Mouse (Mus musculus) gastrocnemius, postnatal 36 days (tissue): ENCODE measurements around the gene Ccdc61. TPM values are rescaled to one million over a fixed set of nuclear protein-coding genes. Genes with fewer than 3 reads are reported as not detected.

Experiments
- DNase-seq, 2 experiments: peaks; one replicate each; pipeline ENCODE4 v3.0.0; 2022
- intact Hi-C: fragments of 180-260 bp; cut with DNase I; formaldehyde crosslinking; loops from one replicate; pipeline ENCODE4 v1.15.1; 2025
- total RNA-seq, 2 experiments: library from RNA; stranded (reverse); gene quantifications; 2 replicates each; pipeline ENCODE4 v1.2.3; 2021

The Ccdc61 gene
- total RNA-seq, 2 experiments from 2014 or later, result 5.2 to 6.1 TPM

GRCm38 (mm10) chr7:18917931-18918330 is 7.7 kb upstream of the Ccdc61 start:
- no peak for DNase-seq

GRCm38 (mm10) chr7:18916254-18916653 is 6.0 kb upstream of the Ccdc61 start:
- intact Hi-C loops, result no loop called here

More at GRCm38 (mm10) chr7:18917931-18918330, 7.7 kb upstream of the Ccdc61 start:
- intact Hi-C loops, result no loop called here

DNA sequence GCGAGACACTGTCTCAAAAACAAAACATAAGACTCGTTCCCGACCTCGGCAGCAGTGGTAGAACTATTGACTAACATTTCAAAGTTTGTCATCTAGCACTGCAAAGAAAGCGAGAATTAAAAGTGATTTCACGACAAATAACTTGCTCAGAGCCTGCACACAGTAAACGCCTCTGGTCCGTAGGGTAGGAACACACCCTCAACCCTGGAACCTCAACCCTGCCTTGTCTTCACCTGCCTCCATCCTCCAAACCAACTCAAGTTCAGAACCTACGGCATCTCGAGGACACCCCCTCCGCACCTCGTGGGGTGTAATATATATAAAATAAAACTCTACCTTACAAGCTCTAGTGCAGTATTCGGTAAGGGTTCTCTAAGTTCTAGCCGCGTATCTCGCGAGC is 418 bp downstream of the Ccdc61 start:
- DNase-seq, result no peak
- intact Hi-C loops, result loop anchor here (5.0 kb wide), 1 partner anchor 83 kb away; the partner anchor contains the start of gene Mypop

More at GRCm38 (mm10) chr7:18916254-18916653, 6.0 kb upstream of the Ccdc61 start:
- no peak for DNase-seq

- intact Hi-C loops, result loop anchor here (5.0 kb wide), 1 partner anchor 87 kb away; the partner anchor contains the start of gene Mypop
- no peak for DNase-seq
Observed at GRCm38 (mm10) chr7:18904971-18905370, 5.2 kb downstream of the Ccdc61 start.

DNA sequence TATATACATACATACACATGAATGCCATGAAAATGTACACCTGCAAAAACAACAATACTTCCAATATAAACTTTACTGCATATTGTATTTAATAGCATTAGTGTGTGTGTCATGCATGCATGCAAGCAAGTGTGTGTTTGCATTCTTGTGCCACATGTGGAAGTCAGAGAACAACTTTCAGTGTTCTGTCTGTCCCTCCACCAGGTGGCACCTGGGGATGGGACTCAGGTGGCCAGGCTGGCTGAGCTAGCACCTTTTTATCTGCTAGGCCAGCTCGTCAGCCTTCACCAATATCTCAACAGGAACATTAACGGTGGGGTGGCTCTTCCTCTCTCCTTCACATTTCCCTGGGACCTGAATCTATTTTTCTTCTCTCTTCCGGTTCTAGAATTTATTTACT is 7.7 kb downstream of the Ccdc61 start:
- intact Hi-C loops, result no loop called here
- no peak for DNase-seq

GRCm38 (mm10) chr7:18900513-18900912 is 9.7 kb downstream of the Ccdc61 start:
- intact Hi-C loops, result no loop called here

GRCm38 (mm10) chr7:18896536-18896935 is 13.7 kb downstream of the Ccdc61 start:
- peak in 1 of 2 experiments; percentile 27 for DNase-seq
- intact Hi-C loops, result loop anchor here (5.0 kb wide), 1 partner anchor 66 kb away; no protein-coding TSS in a partner anchor

More at GRCm38 (mm10) chr7:18900513-18900912, 9.7 kb downstream of the Ccdc61 start:
- no peak for DNase-seq

GRCm38 (mm10) chr7:18893651-18894430 is 16.4 kb downstream of the Ccdc61 start:
- intact Hi-C loops, result loop anchor here (5.0 kb wide), 1 partner anchor 113 kb away; no protein-coding TSS in a partner anchor

DNA sequence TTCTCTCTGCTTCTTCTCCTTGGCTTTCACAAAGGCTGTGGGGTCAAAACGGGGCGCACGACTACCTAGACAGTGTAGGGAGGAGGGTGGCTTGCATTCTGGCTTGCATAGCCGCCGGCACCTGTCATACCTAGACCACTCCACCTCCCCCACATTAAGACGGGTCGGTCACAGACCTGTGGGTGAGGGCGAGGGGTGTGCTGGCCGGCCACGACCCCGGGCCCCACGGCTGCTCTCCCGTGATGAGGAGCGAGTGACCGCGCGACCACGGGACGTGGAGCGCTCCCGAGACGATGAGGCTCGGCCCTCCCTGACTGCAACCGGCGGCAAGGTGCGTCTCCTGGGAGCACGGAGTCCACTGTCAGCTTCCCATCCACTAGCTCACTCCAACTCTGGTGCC is 17.2 kb downstream of the Ccdc61 start:
- no peak for DNase-seq
- intact Hi-C loops, result loop anchor here (5.0 kb wide), 1 partner anchor 114 kb away; no protein-coding TSS in a partner anchor

More at GRCm38 (mm10) chr7:18893651-18894430, 16.4 kb downstream of the Ccdc61 start:
- DNase-seq, result peak; percentile 28 to 55

DNA sequence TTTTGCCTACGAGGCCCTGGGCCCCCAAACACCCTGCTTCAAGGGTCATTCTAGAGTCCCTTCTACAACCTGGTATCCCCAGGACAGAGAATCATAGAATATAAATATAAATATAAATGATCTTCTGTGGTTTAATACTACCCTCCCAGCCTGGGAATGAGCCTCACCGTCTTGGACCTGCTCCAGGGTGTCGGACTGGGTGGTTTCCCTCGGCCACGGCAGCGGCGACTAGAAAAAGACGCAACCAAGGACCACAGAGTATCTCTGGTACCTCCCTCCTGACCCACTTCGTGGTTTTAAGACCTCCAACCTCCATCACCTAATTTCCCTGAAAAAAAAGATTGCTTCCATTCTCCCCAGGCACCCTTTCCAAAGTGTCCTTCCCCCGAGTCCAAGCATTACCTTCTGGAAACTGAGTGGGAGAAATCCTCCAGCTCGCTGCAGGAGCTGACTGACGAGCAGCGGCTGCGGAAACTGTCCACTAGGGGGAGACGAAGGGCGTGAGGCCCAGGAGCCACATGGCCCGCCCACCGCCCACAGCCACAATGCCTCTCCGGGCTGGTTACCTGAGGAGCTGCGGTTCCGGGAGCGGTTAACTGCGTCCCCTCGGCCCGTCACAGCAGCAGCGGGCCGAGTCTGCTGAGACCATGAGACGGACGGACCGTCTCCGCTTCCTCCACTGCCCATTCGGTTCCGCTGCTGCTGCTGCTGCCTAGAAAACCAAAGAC is 18.2 kb downstream of the Ccdc61 start:
- DNase-seq, result peak; percentile 70 to 73
- intact Hi-C loops, result loop anchor here (5.0 kb wide), 1 partner anchor 115 kb away; no protein-coding TSS in a partner anchor

DNA sequence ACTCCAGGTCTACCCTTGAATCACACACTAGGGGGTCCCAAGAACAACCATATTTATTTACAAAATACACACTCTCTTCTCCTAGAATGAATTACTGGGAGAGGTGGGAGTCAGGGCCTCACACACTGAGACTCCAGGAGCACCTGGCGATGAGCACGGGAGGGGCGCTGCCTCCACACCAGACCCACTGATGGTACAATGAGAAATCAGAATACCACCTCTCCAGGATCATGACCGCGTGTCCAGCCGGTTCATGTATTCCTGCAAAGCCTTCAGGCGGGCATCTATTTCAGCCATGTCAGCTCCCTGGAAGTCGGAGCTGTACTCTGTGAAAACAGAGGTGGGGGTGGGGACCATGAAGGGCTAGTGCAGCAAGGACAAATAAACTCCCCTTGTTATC is 19.4 kb downstream of the Ccdc61 start:
- DNase-seq, result no peak
- intact Hi-C loops, result loop anchor here (5.0 kb wide), 1 partner anchor 116 kb away; no protein-coding TSS in a partner anchor

- DNase-seq, result no peak
- intact Hi-C loops, result no loop called here
Observed at GRCm38 (mm10) chr7:18886963-18887362, 23.3 kb downstream of the Ccdc61 start.

- intact Hi-C loops, result no loop called here
Observed at GRCm38 (mm10) chr7:18884745-18885422, 25.3 kb downstream of the Ccdc61 start.

GRCm38 (mm10) chr7:18883991-18884744 is 26.0 kb downstream of the Ccdc61 start:
- intact Hi-C loops, result no loop called here
- no peak for DNase-seq

More at GRCm38 (mm10) chr7:18884745-18885422, 25.3 kb downstream of the Ccdc61 start:
- DNase-seq, result no peak

- no peak for DNase-seq
- intact Hi-C loops, result no loop called here
Observed at GRCm38 (mm10) chr7:18878691-18879090, 31.5 kb downstream of the Ccdc61 start.

DNA sequence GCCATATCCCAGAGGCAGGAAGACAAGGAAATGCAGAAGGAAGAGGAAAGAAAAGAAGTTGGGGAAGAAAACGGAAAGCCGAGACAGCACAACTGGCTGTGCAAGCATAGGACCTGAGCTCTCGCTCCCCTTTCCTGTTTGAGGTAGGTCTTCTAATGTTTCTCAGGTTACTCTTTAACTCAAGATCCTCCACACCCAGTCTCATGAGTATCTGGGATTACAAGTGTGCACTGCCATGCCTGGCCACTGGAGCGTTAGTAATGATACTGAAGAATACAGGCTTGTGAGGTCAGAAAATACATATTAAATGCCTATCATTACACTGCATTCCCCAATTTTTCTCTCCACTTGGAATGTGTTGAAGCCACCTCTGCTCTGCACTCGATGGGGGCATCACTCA is 34.8 kb downstream of the Ccdc61 start:
- no peak for DNase-seq
- intact Hi-C loops, result no loop called here

GRCm38 (mm10) chr7:18873253-18873652 is 37.0 kb downstream of the Ccdc61 start:
- intact Hi-C loops, result loop anchor here (1.0 to 5.0 kb wide), 2 partner anchors 41 to 124 kb away; no protein-coding TSS in a partner anchor
- DNase-seq, result peak; percentile 40 to 54

DNA sequence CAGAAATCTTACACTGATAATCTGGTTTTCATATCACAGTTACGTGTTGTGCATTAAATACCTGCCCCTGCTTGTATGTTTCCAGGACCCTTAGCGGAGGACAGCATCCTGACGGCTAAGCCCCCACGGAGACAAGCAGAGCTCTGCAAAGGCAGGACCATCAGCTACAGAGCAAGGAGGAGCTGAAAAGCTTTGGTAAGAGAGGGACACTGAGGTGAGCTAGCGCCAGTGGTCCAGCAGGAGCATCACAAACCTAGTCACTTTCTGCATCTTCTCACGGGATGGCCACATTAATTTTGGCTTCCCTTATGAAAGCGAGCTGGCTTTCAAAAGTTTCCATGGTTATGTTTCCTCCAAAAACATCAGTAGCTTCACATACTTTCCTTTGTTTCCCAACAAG is 37.4 kb downstream of the Ccdc61 start:
- intact Hi-C loops, result loop anchor here (1.0 to 5.0 kb wide), 2 partner anchors 41 to 124 kb away; no protein-coding TSS in a partner anchor
- DNase-seq, result no peak

GRCm38 (mm10) chr7:18872014-18872802 is 38.0 kb downstream of the Ccdc61 start:
- DNase-seq, result no peak
- intact Hi-C loops, result loop anchor here (5.0 kb wide), 1 partner anchor 40 kb away; no protein-coding TSS in a partner anchor
